Mouse (Mus musculus) brain, embryonic 14.5 days (tissue): ENCODE results near the gene Ccnd1.

ENCODE experiments used
- CTCF ChIP-seq: fragments of 200-500 bp; IDR thresholded peaks from 2 replicates; pipeline ENCODE4 v1.5.1; 2012; ENCODE audit warnings: inconsistent platforms, mild to moderate bottlenecking, moderate library complexity, borderline replicate concordance; ENCODE audit not compliant: insufficient read depth, insufficient read length; ENCODE audit errors: extremely low read depth
- POLR2A ChIP-seq: fragments of 200-500 bp; IDR thresholded peaks from 2 replicates; pipeline ENCODE4 v1.6.1; 2012; ENCODE audit warnings: mild to moderate bottlenecking, inconsistent platforms, borderline replicate concordance; ENCODE audit not compliant: poor library complexity, insufficient read depth, insufficient read length, severe bottlenecking; ENCODE audit errors: extremely low read depth

DNA sequence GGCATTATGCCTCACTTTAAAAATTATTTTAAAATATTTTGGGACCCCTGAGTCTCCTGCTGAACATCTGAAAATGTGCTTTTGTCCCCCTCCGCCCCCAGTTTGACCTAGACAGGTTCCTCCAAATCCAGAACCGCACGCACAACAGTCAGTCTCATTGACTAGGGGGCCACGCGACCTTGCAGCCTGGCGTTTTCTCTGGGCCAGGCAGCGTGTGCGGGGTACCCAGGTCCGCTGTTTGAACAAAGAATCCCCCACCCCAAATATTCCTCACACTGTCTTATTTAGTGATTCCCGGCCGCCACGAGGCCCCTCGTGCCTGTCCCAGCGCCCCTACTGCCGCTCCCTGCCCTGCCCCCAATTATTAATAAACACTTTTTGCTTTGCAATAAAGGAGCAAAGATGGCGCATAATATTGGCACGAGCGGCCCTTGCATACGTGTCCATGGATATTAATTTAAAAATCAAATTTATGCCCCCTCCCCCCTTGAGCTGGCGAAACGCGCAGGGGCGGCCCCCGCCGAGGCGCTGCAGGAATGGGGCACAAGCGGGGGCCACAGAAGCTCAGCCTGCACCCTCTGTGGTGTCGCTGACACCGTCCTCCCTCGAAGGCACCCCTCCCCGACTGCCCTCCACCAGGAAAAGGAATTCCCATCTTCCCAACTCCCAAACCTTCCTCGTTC is 923 bp downstream of the Ccnd1 start:
- TF ChIP-seq CTCF (no peak), POLR2A (no peak)
